Mouse (Mus musculus): Measurements from ENCODE around the gene Dgkh. TPM values are rescaled to one million over a fixed set of nuclear protein-coding genes. Genes with fewer than 3 reads are reported as not detected.
A peak's percentile ranks its signal among the peaks of the same experiment; 100 is the strongest.

The Dgkh gene
- polyA plus RNA-seq, 1 experiment from 2014 or later = 2.9 TPM

GRCm38 (mm10) chr14:78712565-78713148 is 19.9 kb downstream of the Dgkh start:
- H3K36me3 ChIP-seq = peaks cover 4% of the 10 kb centered on the region; the same call in 1 of the 2 replicates
- H3K4me3 ChIP-seq = no peak overlapping the region
- no peaks in the 10 kb centered on the region for H3K9me3 ChIP-seq
- H3K4me1 ChIP-seq (replicated peaks) = peaks cover 4% of the 10 kb centered on the region
- H3K4me2 ChIP-seq = no peak overlapping the region
- 58% methylated on average over 20 of the region's 20 CpGs for WGBS
- no peak overlapping the region for H3K9ac ChIP-seq
- no peaks in the 10 kb centered on the region for H3K27me3 ChIP-seq
- H3K27ac ChIP-seq = peak overlapping the region; percentile 14; the same call in 1 of the 2 replicates
- ATAC-seq (ENCODE audit: low FRiP score) = no peak

GRCm38 (mm10) chr14:78710647-78711046 is 21.9 kb downstream of the Dgkh start:
- 83% methylated on average over 4 of the region's 4 CpGs for WGBS
- H3K9ac ChIP-seq = no peak overlapping the region
- H3K4me1 ChIP-seq (replicated peaks) = peaks cover 4% of the 10 kb centered on the region
- ATAC-seq (ENCODE audit: low FRiP score) = no peak
- no peak overlapping the region for H3K4me3 ChIP-seq
- H3K4me2 ChIP-seq = no peak overlapping the region
- no peaks in the 10 kb centered on the region for H3K27me3 ChIP-seq
- H3K36me3 ChIP-seq = no peaks in the 10 kb centered on the region
- no peak overlapping the region for H3K27ac ChIP-seq
- H3K9me3 ChIP-seq = no peaks in the 10 kb centered on the region

GRCm38 (mm10) chr14:78705616-78706015 is 27.0 kb downstream of the Dgkh start:
- Histone ChIP-seq H3K36me3 (no peaks in the 10 kb centered on the region), H3K4me1 (replicated peaks) (0 out of 2 replicates have a peak, but pooled peaks cover 3% of the 10 kb centered on the region), H3K27me3 (no peaks in the 10 kb centered on the region), H3K4me3 (no peak overlapping the region), H3K27ac (no peak overlapping the region), H3K9me3 (no peaks in the 10 kb centered on the region), H3K4me2 (no peak overlapping the region), H3K9ac (no peak overlapping the region)
- ATAC-seq (ENCODE audit: low FRiP score) = no peak
- 88% methylated on average over 3 of the region's 3 CpGs for WGBS

- Histone ChIP-seq H3K9me3 (no peaks in the 10 kb centered on the region), H3K4me2 (no peak overlapping the region), H3K36me3 (no peaks in the 10 kb centered on the region), H3K4me1 (replicated peaks) (peaks cover 15% of the 10 kb centered on the region), H3K27me3 (no peaks in the 10 kb centered on the region), H3K4me3 (no peak overlapping the region), H3K27ac (no peak overlapping the region), H3K9ac (no peak overlapping the region)
- ATAC-seq (ENCODE audit: low FRiP score) = no peak
- 94% methylated on average over 4 of the region's 4 CpGs for WGBS
These were observed 28.6 kb downstream of the Dgkh start for GRCm38 (mm10) chr14:78703989-78704388.

- Histone ChIP-seq H3K27me3 (no peaks in the 10 kb centered on the region), H3K4me2 (no peak overlapping the region), H3K9me3 (no peaks in the 10 kb centered on the region), H3K36me3 (no peaks in the 10 kb centered on the region), H3K4me3 (no peak overlapping the region), H3K9ac (no peak overlapping the region), H3K27ac (no peak overlapping the region), H3K4me1 (replicated peaks) (peaks cover 17% of the 10 kb centered on the region)
- WGBS = 83% methylated on average over 6 of the region's 6 CpGs
- no peak for ATAC-seq (ENCODE audit: low FRiP score)
These were observed 29.2 kb downstream of the Dgkh start for GRCm38 (mm10) chr14:78703361-78703760.

GRCm38 (mm10) chr14:78702048-78702447 is 30.5 kb downstream of the Dgkh start:
- H3K9me3 ChIP-seq = no peaks in the 10 kb centered on the region
- no peak overlapping the region for H3K27ac ChIP-seq
- 86% methylated on average over 4 of the region's 4 CpGs for WGBS
- no peak overlapping the region for H3K9ac ChIP-seq
- no peaks in the 10 kb centered on the region for H3K27me3 ChIP-seq
- H3K4me3 ChIP-seq = no peak overlapping the region
- H3K36me3 ChIP-seq = no peaks in the 10 kb centered on the region
- no peak overlapping the region for H3K4me2 ChIP-seq
- no peak for ATAC-seq (ENCODE audit: low FRiP score)
- peaks cover 17% of the 10 kb centered on the region for H3K4me1 ChIP-seq (replicated peaks)

- no peaks in the 10 kb centered on the region for H3K27me3 ChIP-seq
- no peaks in the 10 kb centered on the region for H3K9me3 ChIP-seq
- H3K36me3 ChIP-seq = no peaks in the 10 kb centered on the region
- H3K4me2 ChIP-seq = no peak overlapping the region
- ATAC-seq (ENCODE audit: low FRiP score) = no peak
- H3K4me3 ChIP-seq = no peak overlapping the region
- 83% methylated on average over 8 of the region's 8 CpGs for WGBS
- no peak overlapping the region for H3K9ac ChIP-seq
- no peak overlapping the region for H3K27ac ChIP-seq
- peaks cover 17% of the 10 kb centered on the region for H3K4me1 ChIP-seq (replicated peaks)
These were observed 31.1 kb downstream of the Dgkh start for GRCm38 (mm10) chr14:78701501-78701900.

- 83% methylated on average over 9 of the region's 9 CpGs for WGBS
- H3K27me3 ChIP-seq = no peaks in the 10 kb centered on the region
- H3K4me3 ChIP-seq = no peak overlapping the region
- ATAC-seq (ENCODE audit: low FRiP score) = no peak
- H3K4me2 ChIP-seq = no peak overlapping the region
- no peaks in the 10 kb centered on the region for H3K36me3 ChIP-seq
- no peak overlapping the region for H3K27ac ChIP-seq
- H3K4me1 ChIP-seq (replicated peaks) = peaks cover 17% of the 10 kb centered on the region
- H3K9me3 ChIP-seq = no peaks in the 10 kb centered on the region
- no peak overlapping the region for H3K9ac ChIP-seq
These were observed 31.5 kb downstream of the Dgkh start for GRCm38 (mm10) chr14:78701087-78701486.

GRCm38 (mm10) chr14:78699634-78700033 is 32.9 kb downstream of the Dgkh start:
- H3K4me3 ChIP-seq = no peak overlapping the region
- 77% methylated on average over 3 of the region's 3 CpGs for WGBS
- ATAC-seq (ENCODE audit: low FRiP score) = no peak

GRCm38 (mm10) chr14:78699196-78699595 is 33.4 kb downstream of the Dgkh start:
- Histone ChIP-seq H3K36me3 (no peaks in the 10 kb centered on the region), H3K27ac (no peak overlapping the region), H3K27me3 (no peaks in the 10 kb centered on the region), H3K4me1 (replicated peaks) (peaks cover 15% of the 10 kb centered on the region), H3K4me3 (no peak overlapping the region), H3K9me3 (no peaks in the 10 kb centered on the region), H3K9ac (no peak overlapping the region), H3K4me2 (no peak overlapping the region)
- ATAC-seq (ENCODE audit: low FRiP score) = no peak
- WGBS = 68% methylated on average over 5 of the region's 5 CpGs

More at GRCm38 (mm10) chr14:78699634-78700033, 32.9 kb downstream of the Dgkh start:
- Histone ChIP-seq H3K27me3 (no peaks in the 10 kb centered on the region), H3K9me3 (no peaks in the 10 kb centered on the region), H3K4me1 (replicated peaks) (peaks cover 17% of the 10 kb centered on the region), H3K27ac (no peak overlapping the region), H3K4me2 (no peak overlapping the region), H3K9ac (no peak overlapping the region), H3K36me3 (no peaks in the 10 kb centered on the region)

- Histone ChIP-seq H3K27ac (no peak overlapping the region), H3K4me2 (no peak overlapping the region), H3K4me3 (no peak overlapping the region), H3K36me3 (no peaks in the 10 kb centered on the region), H3K27me3 (no peaks in the 10 kb centered on the region), H3K4me1 (replicated peaks) (peaks cover 7% of the 10 kb centered on the region; the same call in 1 of the 2 replicates), H3K9me3 (no peaks in the 10 kb centered on the region), H3K9ac (no peak overlapping the region)
- WGBS = 94% methylated on average over 8 of the region's 8 CpGs
- ATAC-seq (ENCODE audit: low FRiP score) = no peak
These were observed 38.5 kb downstream of the Dgkh start for GRCm38 (mm10) chr14:78694121-78694520.

GRCm38 (mm10) chr14:78692602-78693001 is 40.0 kb downstream of the Dgkh start:
- no peaks in the 10 kb centered on the region for H3K36me3 ChIP-seq
- ATAC-seq (ENCODE audit: low FRiP score) = no peak
- no peak overlapping the region for H3K4me3 ChIP-seq
- no peak overlapping the region for H3K4me2 ChIP-seq
- 0 out of 2 replicates have a peak, but pooled peaks cover 3% of the 10 kb centered on the region for H3K4me1 ChIP-seq (replicated peaks)
- H3K9ac ChIP-seq = no peak overlapping the region
- 75% methylated on average over 4 of the region's 4 CpGs for WGBS
- no peaks in the 10 kb centered on the region for H3K27me3 ChIP-seq
- H3K27ac ChIP-seq = no peak overlapping the region
- no peaks in the 10 kb centered on the region for H3K9me3 ChIP-seq

GRCm38 (mm10) chr14:78691926-78692487 is 40.6 kb downstream of the Dgkh start:
- no peak overlapping the region for H3K4me3 ChIP-seq
- H3K27ac ChIP-seq = no peak overlapping the region
- no peak overlapping the region for H3K9ac ChIP-seq
- ATAC-seq (ENCODE audit: low FRiP score) = no peak
- H3K4me2 ChIP-seq = no peak overlapping the region
- H3K27me3 ChIP-seq = no peaks in the 10 kb centered on the region
- no peaks in the 10 kb centered on the region for H3K9me3 ChIP-seq
- 77% methylated on average over 5 of the region's 5 CpGs for WGBS
- H3K4me1 ChIP-seq (replicated peaks) = 0 out of 2 replicates have a peak, but pooled peaks cover 3% of the 10 kb centered on the region
- no peaks in the 10 kb centered on the region for H3K36me3 ChIP-seq
